Mouse (Mus musculus) kidney, adult 2 months (tissue): Measurements from ENCODE around the gene Sh3bp4.

Source experiments
- CTCF ChIP-seq: fragments of 200-500 bp; conservative IDR thresholded peaks from 2 replicates; pipeline ENCODE4 v1.5.1; 2011; ENCODE audit warnings: low read depth, mild to moderate bottlenecking, control low read depth, low read length, moderate library complexity, mixed read lengths; ENCODE audit not compliant: insufficient read depth, insufficient read length
- POLR2A ChIP-seq: fragments of 200-500 bp; IDR thresholded peaks from one replicate; pipeline ENCODE4 v1.6.1; 2011; ENCODE audit warnings: low read depth, low read length, control low read depth

DNA sequence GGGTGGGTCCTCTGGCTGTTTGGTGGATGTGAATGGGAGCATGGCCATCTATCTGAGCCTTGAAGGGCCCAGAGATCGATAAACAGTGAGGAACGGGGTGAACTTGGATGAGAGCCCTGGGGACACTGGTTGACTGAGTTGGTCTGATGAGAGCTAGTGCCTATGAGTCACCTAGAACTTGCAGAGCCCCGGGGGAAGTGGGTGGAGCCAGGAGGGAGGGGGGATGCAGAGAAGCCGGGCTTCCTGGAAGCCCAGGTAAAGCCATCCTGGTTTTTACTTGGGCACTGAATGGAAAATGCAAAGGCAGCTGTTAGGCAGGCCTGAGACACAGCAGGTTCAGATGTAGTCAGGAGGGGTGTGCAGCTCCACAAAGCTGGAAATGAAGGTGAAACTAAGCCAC, 63.1 kb downstream of the Sh3bp4 start:
- no peak for TF ChIP-seq CTCF
- no peak for TF ChIP-seq POLR2A
